Mouse (Mus musculus) stomach, postnatal 0 days (tissue): ENCODE data around the gene Rpl36.

Source experiments
- CTCF ChIP-seq: IDR thresholded peaks from 2 replicates; pipeline ENCODE4 v1.5.1; 2016; ENCODE audit warnings: antibody characterized with exemption, low read depth, mild to moderate bottlenecking, moderate library complexity
- EP300 ChIP-seq: optimal IDR thresholded peaks from 2 replicates; pipeline ENCODE3; 2016; ENCODE audit warnings: antibody characterized with exemption

DNA sequence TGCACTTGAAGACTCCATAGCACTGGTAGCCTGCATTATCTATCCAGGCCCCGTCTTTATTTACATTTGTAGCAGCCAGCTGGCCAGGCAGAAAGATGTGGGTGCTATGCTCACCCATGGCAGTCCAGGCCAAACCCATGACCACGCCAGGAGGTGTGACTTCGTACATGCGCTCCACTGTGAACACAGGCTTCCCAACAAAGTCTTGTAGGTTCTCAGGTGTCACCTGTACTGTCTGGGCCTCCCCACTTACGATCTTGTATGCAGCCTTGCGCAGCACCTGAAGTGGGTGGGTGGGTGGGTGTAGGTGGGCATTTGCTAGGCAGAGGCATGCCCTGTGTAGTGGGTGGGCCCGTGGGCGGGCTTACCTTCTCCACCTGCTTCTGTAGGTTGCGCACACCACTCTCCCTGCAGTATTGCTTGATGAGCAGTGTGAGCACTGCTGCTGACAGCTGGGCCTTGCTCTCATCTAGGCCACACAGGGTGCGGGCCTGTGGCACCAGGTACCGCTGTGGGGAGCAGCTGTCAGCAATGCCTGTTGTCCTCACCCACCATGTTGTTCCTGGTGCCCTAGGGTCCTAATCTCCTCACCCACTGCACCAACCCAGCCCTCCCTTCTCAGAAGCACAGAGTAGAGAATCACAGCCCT lies 2.0 kb downstream of the Rpl36 start:
- TF ChIP-seq CTCF (no peak), EP300 (no peak)
